Mouse (Mus musculus): ENCODE measurements at regions not wholly inside any gene's neighbourhood (a gene's known extent, or its start where the extent isn't known, plus 50 kb on each side); places are given as distances from the start of the nearest gene placed in this dataset.

GRCm38 (mm10) chr9:112608932-112609331 lies 373.2 kb upstream of the Arpp21 start:
- Histone ChIP-seq H3K4me1 (no peaks in the 10 kb centered on the region), H3K27ac (no peak overlapping the region), H3K36me3 (replicated peaks) (no peaks in the 10 kb centered on the region), H3K9me3 (no peaks in the 10 kb centered on the region), H3K4me3 (no peak overlapping the region), H3K27me3 (ENCODE audit: poor library complexity, severe bottlenecking) (no peaks in the 10 kb centered on the region)
- no peak for DNase-seq (ENCODE audit: extremely low spot score, low spot score)
- 89% methylated on average over 4 of the region's 4 CpGs for WGBS

- no peaks in the 10 kb centered on the region for H3K36me3 ChIP-seq (replicated peaks)
- no peak for DNase-seq (ENCODE audit: extremely low spot score, low spot score)
- H3K4me1 ChIP-seq = no peaks in the 10 kb centered on the region
- H3K27ac ChIP-seq = no peak overlapping the region
- 84% methylated on average over 3 of the region's 3 CpGs for WGBS
- no peaks in the 10 kb centered on the region for H3K9me3 ChIP-seq
- H3K4me3 ChIP-seq = no peak overlapping the region
- no peaks in the 10 kb centered on the region for H3K27me3 ChIP-seq (ENCODE audit: poor library complexity, severe bottlenecking)
Measured at GRCm38 (mm10) chr9:112607221-112607620, 371.5 kb upstream of the Arpp21 start.

GRCm38 (mm10) chr9:112595731-112596130 lies 360.0 kb upstream of the Arpp21 start:
- H3K27ac ChIP-seq = no peak overlapping the region
- no peaks in the 10 kb centered on the region for H3K9me3 ChIP-seq
- no peak for DNase-seq (ENCODE audit: extremely low spot score, low spot score)
- H3K36me3 ChIP-seq (replicated peaks) = no peaks in the 10 kb centered on the region
- H3K4me1 ChIP-seq = no peaks in the 10 kb centered on the region
- H3K4me3 ChIP-seq = no peak overlapping the region
- no peaks in the 10 kb centered on the region for H3K27me3 ChIP-seq (ENCODE audit: poor library complexity, severe bottlenecking)

GRCm38 (mm10) chr9:112590241-112590640 lies 354.5 kb upstream of the Arpp21 start:
- H3K9me3 ChIP-seq = no peaks in the 10 kb centered on the region
- no peak overlapping the region for H3K27ac ChIP-seq
- H3K4me1 ChIP-seq = no peaks in the 10 kb centered on the region
- no peaks in the 10 kb centered on the region for H3K36me3 ChIP-seq (replicated peaks)
- no peaks in the 10 kb centered on the region for H3K27me3 ChIP-seq (ENCODE audit: poor library complexity, severe bottlenecking)
- no peak overlapping the region for H3K4me3 ChIP-seq
- 90% methylated on average over 3 of the region's 3 CpGs for WGBS
- no peak for DNase-seq (ENCODE audit: extremely low spot score, low spot score)

GRCm38 (mm10) chr9:112573316-112573715 lies 337.6 kb upstream of the Arpp21 start:
- Histone ChIP-seq H3K4me3 (no peak overlapping the region), H3K36me3 (replicated peaks) (no peaks in the 10 kb centered on the region), H3K27ac (no peak overlapping the region), H3K27me3 (ENCODE audit: poor library complexity, severe bottlenecking) (no peaks in the 10 kb centered on the region), H3K4me1 (no peaks in the 10 kb centered on the region), H3K9me3 (no peaks in the 10 kb centered on the region)
- no peak for DNase-seq (ENCODE audit: extremely low spot score, low spot score)
- 78% methylated on average over 3 of the region's 3 CpGs for WGBS

- H3K27me3 ChIP-seq (ENCODE audit: poor library complexity, severe bottlenecking) = no peaks in the 10 kb centered on the region
- H3K4me1 ChIP-seq = peaks cover 5% of the 10 kb centered on the region; the same call in 1 of the 2 replicates
- H3K9me3 ChIP-seq = no peaks in the 10 kb centered on the region
- H3K36me3 ChIP-seq (replicated peaks) = no peaks in the 10 kb centered on the region
- H3K4me3 ChIP-seq = no peak overlapping the region
- H3K27ac ChIP-seq = no peak overlapping the region
- DNase-seq (ENCODE audit: extremely low spot score, low spot score) = no peak
Measured at GRCm38 (mm10) chr9:112561348-112561747, 325.6 kb upstream of the Arpp21 start.

GRCm38 (mm10) chr9:112560226-112560625 lies 324.5 kb upstream of the Arpp21 start:
- H3K27ac ChIP-seq = no peak overlapping the region
- no peaks in the 10 kb centered on the region for H3K36me3 ChIP-seq (replicated peaks)
- H3K27me3 ChIP-seq (ENCODE audit: poor library complexity, severe bottlenecking) = no peaks in the 10 kb centered on the region
- peaks cover 5% of the 10 kb centered on the region; the same call in 1 of the 2 replicates for H3K4me1 ChIP-seq
- no peaks in the 10 kb centered on the region for H3K9me3 ChIP-seq
- H3K4me3 ChIP-seq = no peak overlapping the region
- WGBS = 92% methylated on average over 4 of the region's 4 CpGs
- DNase-seq (ENCODE audit: extremely low spot score, low spot score) = no peak

- WGBS = 78% methylated on average over 2 of the region's 2 CpGs
- H3K4me3 ChIP-seq = no peak overlapping the region
- H3K27ac ChIP-seq = no peak overlapping the region
Measured at GRCm38 (mm10) chr9:112537924-112538323, 302.2 kb upstream of the Arpp21 start.

GRCm38 (mm10) chr9:112525377-112525776 lies 289.6 kb upstream of the Arpp21 start:
- WGBS = 81% methylated on average over 5 of the region's 5 CpGs
- no peaks in the 10 kb centered on the region for H3K27me3 ChIP-seq (ENCODE audit: poor library complexity, severe bottlenecking)
- H3K4me1 ChIP-seq = no peaks in the 10 kb centered on the region
- H3K9me3 ChIP-seq = no peaks in the 10 kb centered on the region
- no peak overlapping the region for H3K27ac ChIP-seq
- no peaks in the 10 kb centered on the region for H3K36me3 ChIP-seq (replicated peaks)
- DNase-seq (ENCODE audit: extremely low spot score, low spot score) = no peak
- no peak overlapping the region for H3K4me3 ChIP-seq

More at GRCm38 (mm10) chr9:112537924-112538323, 302.2 kb upstream of the Arpp21 start:
- Histone ChIP-seq H3K36me3 (replicated peaks) (no peaks in the 10 kb centered on the region), H3K4me1 (no peaks in the 10 kb centered on the region), H3K27me3 (ENCODE audit: poor library complexity, severe bottlenecking) (no peaks in the 10 kb centered on the region), H3K9me3 (no peaks in the 10 kb centered on the region)
- no peak for DNase-seq (ENCODE audit: extremely low spot score, low spot score)

GRCm38 (mm10) chr9:112523251-112523650 lies 287.5 kb upstream of the Arpp21 start:
- no peak for DNase-seq (ENCODE audit: extremely low spot score, low spot score)
- WGBS = 89% methylated on average over 3 of the region's 3 CpGs

GRCm38 (mm10) chr9:112510716-112511115 lies 275.0 kb upstream of the Arpp21 start:
- Histone ChIP-seq H3K27me3 (ENCODE audit: poor library complexity, severe bottlenecking) (no peaks in the 10 kb centered on the region), H3K9me3 (no peaks in the 10 kb centered on the region), H3K4me1 (no peaks in the 10 kb centered on the region), H3K27ac (no peak overlapping the region), H3K4me3 (no peak overlapping the region), H3K36me3 (replicated peaks) (no peaks in the 10 kb centered on the region)
- no peak for DNase-seq (ENCODE audit: extremely low spot score, low spot score)
- 66% methylated on average over 2 of the region's 2 CpGs for WGBS

More at GRCm38 (mm10) chr9:112523251-112523650, 287.5 kb upstream of the Arpp21 start:
- Histone ChIP-seq H3K27me3 (ENCODE audit: poor library complexity, severe bottlenecking) (no peaks in the 10 kb centered on the region), H3K4me3 (no peak overlapping the region), H3K27ac (no peak overlapping the region), H3K9me3 (no peaks in the 10 kb centered on the region), H3K36me3 (replicated peaks) (no peaks in the 10 kb centered on the region), H3K4me1 (no peaks in the 10 kb centered on the region)

- Histone ChIP-seq H3K4me1 (no peaks in the 10 kb centered on the region), H3K9me3 (no peaks in the 10 kb centered on the region), H3K36me3 (replicated peaks) (no peaks in the 10 kb centered on the region), H3K27me3 (ENCODE audit: poor library complexity, severe bottlenecking) (no peaks in the 10 kb centered on the region), H3K27ac (no peak overlapping the region), H3K4me3 (no peak overlapping the region)
- 95% methylated on average over 2 of the region's 2 CpGs for WGBS
- DNase-seq (ENCODE audit: extremely low spot score, low spot score) = no peak
Measured at GRCm38 (mm10) chr9:112506871-112507270, 271.1 kb upstream of the Arpp21 start.

GRCm38 (mm10) chr9:112498676-112499075 lies 262.9 kb upstream of the Arpp21 start:
- H3K4me1 ChIP-seq = no peaks in the 10 kb centered on the region

GRCm38 (mm10) chr9:112495930-112496527 lies 260.3 kb upstream of the Arpp21 start:
- WGBS = 86% methylated on average over 4 of the region's 4 CpGs
- Histone ChIP-seq H3K36me3 (replicated peaks) (no peaks in the 10 kb centered on the region), H3K4me3 (no peak overlapping the region), H3K4me1 (no peaks in the 10 kb centered on the region), H3K9me3 (no peaks in the 10 kb centered on the region), H3K27ac (no peak overlapping the region), H3K27me3 (ENCODE audit: poor library complexity, severe bottlenecking) (no peaks in the 10 kb centered on the region)
- no peak for DNase-seq (ENCODE audit: extremely low spot score, low spot score)

More at GRCm38 (mm10) chr9:112498676-112499075, 262.9 kb upstream of the Arpp21 start:
- Histone ChIP-seq H3K27me3 (ENCODE audit: poor library complexity, severe bottlenecking) (no peaks in the 10 kb centered on the region), H3K4me3 (no peak overlapping the region), H3K27ac (no peak overlapping the region), H3K9me3 (no peaks in the 10 kb centered on the region), H3K36me3 (replicated peaks) (no peaks in the 10 kb centered on the region)
- 88% methylated on average over 4 of the region's 4 CpGs for WGBS
- no peak for DNase-seq (ENCODE audit: extremely low spot score, low spot score)
